Mouse (Mus musculus) stomach, postnatal 0 days (tissue): ENCODE data around the gene Rlbp1.

Experiments used
- CTCF ChIP-seq: IDR thresholded peaks from 2 replicates; pipeline ENCODE4 v1.5.1; 2016; ENCODE audit warnings: antibody characterized with exemption, low read depth, mild to moderate bottlenecking, moderate library complexity
- EP300 ChIP-seq: optimal IDR thresholded peaks from 2 replicates; pipeline ENCODE3; 2016; ENCODE audit warnings: antibody characterized with exemption

DNA sequence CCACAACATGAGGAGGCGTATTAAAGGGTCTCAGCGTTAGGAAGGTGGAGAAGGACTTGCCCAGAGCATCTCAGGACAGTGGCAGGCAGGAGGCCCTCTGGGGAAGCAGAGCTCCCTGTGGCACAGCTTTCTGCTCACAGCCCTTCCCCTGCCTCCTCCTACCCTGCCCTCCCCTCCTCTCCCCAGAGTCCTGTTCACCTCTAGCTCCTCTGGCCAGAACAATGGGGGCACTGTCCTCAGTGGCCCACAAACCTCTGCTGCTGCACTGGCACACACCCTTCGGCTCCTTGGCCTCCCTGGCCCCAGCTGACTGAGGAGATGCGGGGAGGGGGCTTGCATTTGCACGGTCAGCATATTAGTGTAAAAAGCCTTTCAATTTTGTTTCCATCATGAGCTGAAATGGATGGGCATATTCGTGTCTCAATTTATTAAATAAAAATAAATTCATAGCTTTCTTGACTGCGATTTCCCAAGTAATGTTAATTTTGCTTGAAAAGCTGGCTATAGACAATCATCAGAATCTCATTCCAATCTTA, 1.9 kb upstream of the Rlbp1 start:
- TF ChIP-seq CTCF (no peak), EP300 (no peak)
